Mouse (Mus musculus): ENCODE measurements around the gene Gm11444.

Gene Gm11444

DNA sequence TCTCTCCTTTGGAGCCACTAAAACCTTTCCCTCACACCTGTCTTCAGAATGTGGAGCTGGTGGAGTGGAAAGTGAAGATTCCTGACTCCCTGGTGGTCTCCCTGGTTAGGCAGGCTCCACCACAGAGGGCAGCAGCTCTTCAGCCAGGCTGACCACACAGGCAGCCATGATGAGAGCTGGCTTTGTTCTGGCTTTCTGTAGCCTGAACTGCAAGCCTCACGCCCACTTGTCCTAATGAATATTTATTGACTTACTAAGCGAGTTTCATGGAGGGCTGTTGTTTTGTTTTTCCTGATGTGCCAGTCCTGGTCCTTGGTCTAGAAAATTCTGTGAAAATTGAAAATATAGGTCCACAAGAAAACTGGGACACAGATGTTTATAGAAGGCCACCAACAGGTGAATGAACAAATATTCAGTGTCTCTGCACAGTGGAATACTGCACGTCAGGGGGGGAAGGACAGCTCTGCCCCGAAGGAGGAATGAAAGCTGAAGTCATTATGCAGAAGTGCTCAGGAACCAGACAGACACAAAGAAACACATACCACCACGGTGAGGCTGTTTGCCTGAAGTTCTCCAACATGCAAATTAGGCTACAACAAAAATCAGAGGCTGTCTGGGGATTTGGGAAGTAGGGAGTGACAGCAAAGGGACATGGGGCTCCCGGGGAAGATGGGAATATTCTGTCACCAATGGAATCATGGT is 8.0 kb upstream of the Gm11444 start:
- no peak for DNase-seq (ENCODE audit: low read depth)

DNA sequence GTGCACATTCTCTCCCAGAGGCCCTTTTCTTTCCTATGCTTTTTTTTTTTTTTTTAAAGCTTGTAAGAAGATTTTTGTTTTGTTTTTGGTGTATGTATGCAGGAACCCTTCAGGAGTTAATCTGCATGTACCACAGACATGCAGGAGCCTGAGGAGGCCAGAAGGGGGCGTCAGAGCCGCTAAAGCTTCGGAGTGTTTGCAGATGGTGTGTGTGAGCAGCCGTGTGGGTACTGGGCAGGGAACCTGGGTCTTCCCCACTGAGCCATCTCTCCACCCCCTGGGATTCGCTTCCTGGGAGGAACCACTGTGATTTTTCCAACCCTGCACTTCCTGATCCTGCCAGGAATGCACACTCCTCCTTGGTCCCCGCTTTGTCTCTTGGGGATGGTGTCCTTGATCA is 625 bp upstream of the Gm11444 start:
- DNase-seq (ENCODE audit: low read depth), result no peak

DNA sequence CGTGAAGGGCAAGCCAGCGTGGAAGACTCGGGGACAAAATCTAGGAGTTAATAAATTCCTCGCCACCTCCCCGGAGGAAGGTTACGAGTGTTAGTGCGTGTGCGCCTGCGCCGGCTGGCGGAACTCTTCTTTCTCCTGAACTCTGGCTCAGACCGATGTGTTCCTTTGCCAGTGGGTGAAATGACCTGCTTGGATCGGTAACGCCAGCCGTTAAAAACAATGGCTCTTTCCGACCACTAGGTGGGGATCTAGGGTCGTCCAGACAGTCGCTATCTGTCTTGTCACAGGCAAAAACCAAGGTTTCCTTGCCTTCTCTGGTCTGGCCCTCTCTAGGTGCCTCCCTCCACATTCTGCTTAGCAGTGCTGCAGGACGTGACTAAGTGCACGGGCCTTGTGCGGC is 1.1 kb downstream of the Gm11444 start:
- DNase-seq (ENCODE audit: low read depth), result peak; percentile 68

DNA sequence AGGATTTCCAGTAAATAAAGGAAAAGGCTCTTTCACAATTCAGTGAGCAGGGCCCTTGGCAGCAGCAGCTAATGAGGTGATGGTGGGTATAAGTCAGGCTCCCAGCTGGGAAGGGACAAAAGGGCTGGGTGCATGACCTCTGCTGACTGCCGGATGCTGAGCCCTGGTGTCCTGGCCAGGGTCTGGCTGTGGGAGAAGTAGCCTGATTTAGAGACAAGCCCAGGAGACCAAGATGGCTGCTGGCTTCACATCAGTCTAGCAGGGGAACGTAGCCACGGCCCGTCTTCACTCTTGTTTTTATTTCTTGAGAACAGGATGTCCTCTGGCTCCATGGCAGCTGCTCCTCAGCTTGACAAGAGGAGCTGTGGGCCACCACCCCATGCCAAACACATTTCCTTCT is 3.6 kb downstream of the Gm11444 start:
- DNase-seq (ENCODE audit: low read depth), result no peak

DNA sequence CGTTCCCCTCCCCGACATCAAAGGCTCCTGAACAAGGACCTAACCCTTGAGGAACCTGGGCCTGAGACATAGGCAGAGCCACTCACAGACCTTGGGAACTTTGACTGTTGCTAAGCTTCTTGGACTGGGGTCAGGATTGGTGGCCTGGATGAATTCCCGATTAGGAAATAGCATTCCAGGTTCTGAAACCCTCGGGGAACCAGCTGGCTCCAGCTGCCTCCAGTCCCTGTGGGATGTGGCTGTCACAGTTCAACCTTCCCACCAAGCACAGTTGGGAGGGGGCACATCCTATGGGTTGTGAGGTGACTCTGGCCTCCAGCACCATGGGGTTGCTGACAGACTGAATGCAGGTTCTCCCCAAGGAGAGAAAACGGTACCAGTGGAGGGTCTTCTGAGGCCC is 4.2 kb downstream of the Gm11444 start:
- DNase-seq (ENCODE audit: low read depth), result no peak

DNA sequence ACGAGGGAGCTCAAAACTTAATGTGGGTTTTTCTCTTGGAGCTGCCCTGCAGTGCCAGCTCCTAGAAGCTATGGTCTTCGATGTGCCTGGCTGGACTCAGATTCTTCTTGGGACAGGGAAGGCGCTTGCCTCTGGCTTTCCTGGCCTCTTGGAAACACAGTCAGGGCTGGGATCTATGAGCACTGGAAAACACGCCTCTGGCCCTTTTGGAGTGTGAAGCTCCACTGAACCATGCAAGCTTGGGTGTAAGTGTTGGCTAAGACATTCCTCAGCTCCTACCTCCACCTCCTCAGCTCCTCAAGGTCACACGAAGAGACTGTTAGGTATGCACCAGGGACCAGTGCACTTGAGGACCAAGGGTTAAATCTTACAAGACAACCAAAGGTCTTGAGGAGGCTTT is 5.2 kb downstream of the Gm11444 start:
- no peak for DNase-seq (ENCODE audit: low read depth)

DNA sequence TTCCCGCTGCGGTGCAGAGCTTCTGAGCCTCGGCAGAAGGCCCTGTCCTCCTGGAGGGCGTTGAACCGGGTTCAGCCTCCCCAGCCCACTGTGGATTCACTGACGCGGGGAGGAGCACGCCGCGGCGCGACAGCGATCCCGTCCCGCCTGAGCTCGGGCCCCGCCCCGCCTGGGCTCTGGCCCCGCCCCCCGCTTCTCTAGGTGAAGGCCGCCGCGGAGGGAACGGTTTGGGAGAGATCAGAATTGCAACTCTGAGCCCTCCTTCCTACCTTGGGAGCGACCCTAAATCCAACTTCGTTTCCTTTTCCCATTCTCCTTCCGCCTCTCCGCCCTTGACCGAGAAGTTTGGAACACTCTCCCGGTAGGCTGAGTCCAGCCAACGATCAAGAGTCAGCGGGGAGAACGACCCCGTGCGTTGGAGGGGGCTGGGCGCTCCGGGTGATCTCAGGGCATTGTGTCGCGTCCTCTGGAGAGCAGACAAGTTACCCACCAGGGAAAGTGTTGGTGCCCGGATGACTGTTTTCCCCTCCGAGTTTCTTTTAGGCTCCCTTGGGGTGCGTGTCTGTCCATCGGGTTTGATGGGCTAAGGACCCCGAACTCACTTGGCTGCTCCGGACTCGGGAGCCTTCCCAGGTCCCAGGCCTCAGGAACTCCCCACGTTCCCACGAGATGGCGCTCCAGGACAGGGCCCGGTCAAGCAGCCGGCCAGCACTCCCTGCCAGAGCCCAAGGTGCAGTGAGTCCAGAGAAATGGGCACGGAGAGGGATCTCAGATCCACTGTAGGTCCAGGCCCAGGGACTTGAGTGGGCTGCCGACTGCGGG is 5.8 kb downstream of the Gm11444 start:
- peak; percentile 62 for DNase-seq (ENCODE audit: low read depth)

DNA sequence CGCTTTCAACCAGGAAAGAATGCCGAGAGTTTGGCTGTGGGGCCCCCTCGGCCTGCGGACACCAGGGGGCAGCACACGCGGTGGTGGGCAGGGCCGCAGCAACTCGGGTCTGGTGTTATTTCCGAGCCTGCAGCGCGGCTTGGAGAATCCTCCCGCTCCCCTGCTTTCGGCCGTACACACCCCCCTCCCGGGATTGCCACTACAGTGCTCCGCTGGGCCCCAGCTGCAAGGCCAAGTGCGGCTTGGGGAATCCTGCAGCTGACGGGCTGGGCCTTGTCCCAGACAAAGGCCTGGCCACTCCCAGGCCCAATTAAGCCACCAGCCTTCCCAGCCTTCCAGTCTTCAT is 6.8 kb downstream of the Gm11444 start:
- peak; percentile 70 for DNase-seq (ENCODE audit: low read depth)

DNA sequence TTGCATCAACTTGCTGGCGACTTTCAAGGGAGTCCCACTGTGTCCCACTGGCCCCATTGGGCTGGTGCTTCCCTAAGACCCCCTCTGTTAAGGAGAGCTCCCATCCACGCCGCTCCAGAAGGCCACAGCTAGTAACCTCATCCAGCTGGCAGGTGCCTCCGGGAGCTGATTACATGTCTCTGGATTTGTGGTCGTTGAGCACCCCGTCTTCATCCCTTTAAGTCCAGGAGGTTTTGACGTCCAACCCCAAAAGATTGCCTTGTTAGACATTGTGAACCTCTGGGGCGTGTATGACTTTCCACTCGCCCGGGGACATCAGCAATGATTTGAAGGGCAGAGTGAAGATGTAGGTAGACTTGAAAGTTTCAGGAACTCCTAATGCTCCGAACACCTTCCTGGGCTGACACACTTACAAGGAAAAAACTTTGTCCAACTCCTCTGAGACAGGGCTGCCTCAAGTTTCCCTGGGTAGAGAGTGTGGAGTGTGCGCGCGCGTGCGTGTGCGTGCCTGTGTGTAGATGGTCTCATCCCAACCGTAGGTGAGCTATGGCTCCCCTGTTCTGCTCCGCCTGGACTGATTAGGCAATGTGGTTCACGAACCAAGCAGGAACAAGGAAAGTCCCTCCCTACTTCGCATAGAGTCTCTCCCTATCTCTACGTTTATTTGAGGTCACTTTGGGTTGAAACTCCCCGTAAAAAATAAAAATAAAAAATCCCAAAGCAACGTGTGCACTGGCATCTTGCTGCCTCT is 7.4 kb downstream of the Gm11444 start:
- DNase-seq (ENCODE audit: low read depth), result peak; percentile 21

DNA sequence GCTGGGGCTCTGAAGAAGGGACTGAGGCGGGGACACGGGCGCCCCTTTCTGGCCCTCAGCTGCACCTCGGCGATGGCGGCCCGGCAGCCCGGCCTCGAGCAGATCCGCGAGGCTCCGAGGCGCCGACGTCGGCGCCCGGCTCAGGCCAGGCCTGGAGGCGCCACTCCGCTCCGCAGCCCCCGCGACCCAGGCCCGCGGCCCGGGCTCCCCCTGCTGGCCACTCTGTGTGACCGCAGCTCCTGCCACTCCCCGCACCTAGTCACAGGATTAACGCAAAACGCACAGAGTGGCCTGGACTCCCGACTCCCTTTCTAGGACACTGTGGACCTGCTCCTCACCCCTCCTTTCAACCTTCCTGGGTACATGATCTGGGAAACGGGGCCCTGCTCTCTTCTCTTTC is 8.2 kb downstream of the Gm11444 start:
- peak; percentile 69 for DNase-seq (ENCODE audit: low read depth)

DNA sequence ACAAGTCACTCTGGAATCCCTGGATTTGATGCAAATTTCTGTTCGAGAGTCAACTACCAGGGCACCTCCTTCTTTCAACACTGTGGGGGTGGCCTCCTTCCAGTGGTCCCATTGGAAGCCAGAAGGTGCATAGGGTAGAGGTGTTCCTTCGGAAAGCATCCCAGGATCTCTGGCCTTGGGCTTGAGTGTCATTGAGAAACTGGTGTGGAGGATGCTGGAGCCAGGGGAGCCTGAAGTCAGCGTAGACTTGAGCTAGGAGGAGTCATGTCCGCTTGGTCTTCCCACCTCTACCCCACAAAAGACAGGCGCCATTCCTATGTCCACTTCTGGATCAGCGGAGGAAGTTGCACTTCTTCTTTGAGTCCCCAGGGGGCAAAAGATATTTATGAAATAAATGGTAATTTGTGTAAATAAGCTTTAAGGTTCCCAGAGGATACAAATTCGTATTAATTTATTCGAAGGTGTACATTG is 8.9 kb downstream of the Gm11444 start:
- DNase-seq (ENCODE audit: low read depth), result peak; percentile 20

DNA sequence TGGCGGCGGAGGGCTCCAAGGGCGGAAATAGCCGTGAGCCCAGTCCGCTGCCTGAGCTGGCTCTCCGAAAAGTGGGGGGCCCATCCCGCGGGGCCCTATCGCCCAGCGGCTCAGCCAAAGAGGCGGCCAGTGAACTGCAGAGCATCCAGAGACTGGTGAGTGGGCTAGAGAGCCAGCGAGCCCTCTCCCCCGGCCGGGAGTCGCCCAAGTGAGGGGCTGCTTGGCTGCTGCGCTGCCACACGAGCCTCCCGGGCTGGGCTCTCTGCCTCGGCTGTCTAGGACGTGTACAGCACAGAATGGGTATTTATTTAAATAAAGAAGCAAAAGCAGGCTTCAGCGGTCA is 9.4 kb downstream of the Gm11444 start:
- no peak for DNase-seq (ENCODE audit: low read depth)

DNA sequence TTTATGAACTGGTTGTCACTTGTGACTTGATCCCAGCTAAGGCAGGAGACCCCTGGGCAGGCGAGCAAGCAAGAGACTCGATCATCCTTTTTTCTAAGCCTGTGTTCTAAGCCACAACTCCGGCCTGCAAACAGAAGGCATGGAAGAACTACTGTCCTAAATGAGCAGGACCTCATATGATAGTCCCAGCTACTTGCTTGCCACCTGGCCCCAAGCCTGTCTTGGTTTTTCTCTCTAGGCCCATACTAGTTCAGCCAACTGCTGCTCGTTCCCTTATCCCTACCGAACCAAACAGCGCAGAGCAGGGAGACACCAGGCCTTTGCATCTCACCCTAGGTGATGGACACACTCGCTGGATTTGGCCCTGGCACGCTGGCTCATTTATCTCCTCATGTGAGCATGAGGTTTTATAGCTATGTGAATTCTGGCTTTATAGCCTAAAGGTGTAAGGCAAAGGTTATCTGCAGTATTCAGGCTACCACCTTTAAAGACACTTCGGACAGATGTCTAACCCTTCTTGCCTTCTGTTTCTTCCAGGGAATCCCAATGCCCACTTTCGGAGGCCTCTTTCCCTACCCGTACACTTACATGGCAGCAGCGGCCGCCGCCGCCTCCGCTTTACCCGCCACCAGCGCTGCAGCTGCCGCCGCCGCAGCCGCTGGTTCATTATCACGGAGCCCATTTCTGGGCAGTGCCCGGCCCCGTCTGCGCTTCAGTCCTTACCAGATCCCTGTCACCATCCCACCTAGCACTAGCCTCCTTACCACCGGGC is 9.9 kb downstream of the Gm11444 start:
- no peak for DNase-seq (ENCODE audit: low read depth)

DNA sequence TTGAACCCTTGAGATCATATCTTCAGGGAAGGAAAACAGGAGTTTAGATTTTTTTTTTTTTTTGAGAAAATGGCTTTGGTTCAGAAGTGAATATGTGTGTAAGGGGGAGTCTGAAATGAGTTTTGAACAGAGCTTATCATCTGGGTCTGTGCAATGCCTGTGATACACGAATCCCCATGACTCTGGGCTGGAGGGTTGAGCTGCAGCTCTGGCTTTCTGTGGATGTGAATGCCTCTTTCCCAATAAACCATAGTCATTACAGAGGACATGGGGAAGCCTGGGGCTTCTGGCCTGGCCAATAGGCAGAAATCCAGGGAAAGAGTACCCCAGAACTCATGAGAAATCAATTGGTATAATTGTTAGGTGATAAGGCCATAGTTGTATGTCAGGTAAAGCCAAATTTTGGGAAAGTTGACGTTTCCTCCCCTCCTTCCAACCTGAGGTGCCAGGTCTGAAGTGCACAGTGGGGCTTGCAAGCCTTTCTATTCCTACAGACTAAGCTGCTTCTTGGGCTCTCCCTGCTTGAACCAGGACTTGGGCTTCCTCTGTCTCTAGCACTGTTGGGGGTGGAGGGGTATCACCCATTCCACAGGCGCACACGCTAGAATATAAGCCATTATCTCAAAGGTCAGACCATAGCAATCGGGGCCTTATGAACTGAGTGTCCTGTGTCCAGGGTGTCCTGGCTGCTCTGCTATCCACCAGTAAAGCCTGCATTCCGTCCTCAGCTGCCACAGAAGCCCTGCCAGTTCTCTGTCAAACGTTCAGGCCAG is 10.7 kb downstream of the Gm11444 start:
- DNase-seq (ENCODE audit: low read depth), result no peak

DNA sequence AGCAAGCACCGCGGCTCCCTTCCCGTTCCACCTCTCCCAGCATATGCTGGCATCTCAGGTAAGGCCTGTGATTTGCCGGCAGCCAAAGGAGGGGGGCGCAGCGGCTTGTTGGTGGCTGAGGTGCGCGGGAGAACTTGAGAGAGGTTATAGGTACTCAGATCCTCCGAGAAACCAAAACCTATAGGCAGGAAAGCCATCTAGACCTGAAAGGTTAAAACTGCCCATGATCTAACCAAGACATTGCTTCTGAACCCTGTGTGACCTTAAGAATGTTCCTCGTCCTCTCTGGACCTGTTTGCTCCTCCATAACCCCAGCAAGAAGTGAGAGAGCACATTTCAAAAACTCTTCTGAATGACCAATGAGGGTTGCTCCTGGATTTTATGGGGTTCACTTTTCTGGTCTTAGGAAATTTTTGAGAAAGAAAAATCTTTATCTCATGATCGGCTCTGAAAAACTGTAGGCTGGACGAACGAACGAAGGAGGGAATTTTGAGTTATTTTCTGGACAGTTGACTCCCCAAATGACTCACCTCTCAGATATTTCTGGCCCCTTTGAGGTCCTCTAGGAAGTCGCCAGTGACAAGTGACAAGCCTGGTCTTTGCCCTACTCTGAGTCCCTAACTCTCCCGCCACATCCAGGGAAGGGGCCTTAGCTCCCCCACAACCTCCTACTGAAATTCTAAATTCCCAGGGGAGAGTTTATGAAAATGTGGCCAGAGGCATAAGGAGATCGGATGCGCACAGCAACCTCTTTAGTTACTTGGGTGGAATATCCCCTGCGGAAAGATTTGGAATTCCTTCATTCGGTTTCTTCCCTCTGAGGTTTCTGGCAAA is 11.5 kb downstream of the Gm11444 start:
- DNase-seq (ENCODE audit: low read depth), result no peak

DNA sequence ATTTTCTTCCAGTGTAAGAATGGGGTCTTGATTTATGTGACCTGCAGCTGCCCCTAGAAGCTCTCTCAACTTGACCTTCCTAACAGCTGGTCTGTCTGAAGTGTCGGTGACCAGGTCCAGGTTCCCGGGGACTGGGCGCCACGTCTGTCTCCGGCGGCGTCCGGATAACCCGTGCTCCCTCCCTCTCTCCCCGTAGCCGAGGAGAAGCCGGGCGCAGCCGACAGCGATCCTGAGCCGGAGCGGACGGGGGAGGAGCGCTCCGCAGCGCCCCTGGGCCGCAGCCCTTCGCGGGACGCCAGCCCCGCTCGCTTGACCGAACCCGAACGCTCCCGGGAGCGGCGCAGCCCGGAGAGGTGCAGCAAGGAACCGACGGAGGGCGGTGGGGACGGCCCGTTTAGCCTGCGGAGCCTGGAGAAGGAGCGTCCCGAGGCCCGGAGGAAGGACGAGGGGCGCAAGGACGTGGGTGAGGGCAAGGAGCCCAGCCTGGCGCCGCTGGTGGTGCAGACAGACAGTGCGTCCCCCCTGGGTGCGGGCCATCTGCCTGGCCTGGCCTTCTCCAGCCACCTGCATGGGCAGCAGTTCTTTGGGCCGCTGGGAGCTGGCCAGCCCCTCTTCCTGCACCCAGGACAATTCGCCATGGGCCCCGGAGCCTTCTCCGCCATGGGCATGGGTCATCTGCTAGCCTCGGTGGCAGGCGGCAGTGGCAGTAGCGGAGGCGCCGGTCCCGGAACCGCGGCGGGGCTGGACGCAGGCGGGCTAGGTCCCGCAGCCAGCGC is 12.3 kb downstream of the Gm11444 start:
- DNase-seq (ENCODE audit: low read depth), result no peak

DNA sequence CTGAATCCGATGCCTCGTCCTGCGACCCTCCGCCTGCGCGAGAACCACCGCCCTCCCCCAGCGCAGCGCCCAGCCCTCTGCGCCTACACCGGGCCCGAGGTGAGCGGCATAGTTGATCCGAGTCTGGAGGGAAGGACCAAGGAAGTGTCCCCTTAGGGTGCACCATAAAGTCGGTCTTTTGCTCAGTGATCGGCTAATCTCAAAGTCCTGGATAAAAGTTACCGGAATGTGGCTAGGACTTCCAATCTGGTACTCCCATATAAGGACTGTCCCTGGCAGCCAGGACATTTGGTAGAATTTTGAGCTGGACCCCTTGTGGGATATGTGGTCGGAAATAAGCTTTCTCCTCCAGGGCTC is 12.9 kb downstream of the Gm11444 start:
- DNase-seq (ENCODE audit: low read depth), result no peak

DNA sequence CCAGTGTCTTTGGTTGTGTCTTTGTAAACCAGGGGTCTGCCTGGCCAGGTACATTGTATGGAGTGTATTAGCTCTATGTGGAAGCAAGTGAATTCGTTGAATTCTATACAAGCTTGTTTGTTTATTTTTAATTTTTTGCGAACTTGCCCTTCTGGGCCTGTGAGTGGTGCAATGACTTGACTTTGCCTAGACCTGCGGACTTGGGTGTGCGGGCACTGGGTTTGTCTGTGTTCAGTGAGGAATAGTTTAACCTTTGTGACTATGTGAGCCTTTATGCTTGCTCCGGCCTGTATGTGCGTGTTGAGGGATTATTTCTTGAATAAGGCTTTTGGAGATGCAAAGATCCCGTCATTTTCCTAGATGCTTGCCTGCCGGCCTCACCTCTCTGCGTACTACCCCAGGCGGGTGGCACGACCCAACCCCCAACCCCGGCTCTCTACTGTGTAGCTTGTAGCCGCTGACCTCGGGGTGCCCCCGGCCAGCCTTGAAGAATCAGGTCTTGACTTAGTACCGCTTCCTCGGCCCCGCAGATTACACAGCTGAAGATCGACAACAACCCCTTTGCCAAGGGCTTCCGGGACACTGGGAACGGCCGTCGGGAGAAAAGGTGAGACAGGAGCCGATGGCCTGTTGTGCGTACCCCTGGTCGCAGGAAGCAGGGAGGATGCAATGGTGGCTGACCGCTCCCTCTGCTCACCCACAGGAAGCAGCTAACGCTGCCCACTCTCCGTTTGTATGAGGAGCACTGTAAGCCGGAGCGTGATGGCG is 13.4 kb downstream of the Gm11444 start:
- DNase-seq (ENCODE audit: low read depth), result no peak

All from naive thymus-derived CD4-positive, alpha-beta T cell, adult 2 months (primary cell).